Mouse (Mus musculus): Measurements from ENCODE around the gene Gm15107. TPM values are rescaled to one million over a fixed set of nuclear protein-coding genes. Genes with fewer than 3 reads are reported as not detected.
"Not testable (repeated sequence)": the region's sequence is repeated elsewhere in the genome, so short reads cannot be mapped to it uniquely, and the experiment has no call there.

Gm15107 gene
- not detected for total RNA-seq (2021)
- long read RNA-seq, experiment 1: 0 reads
- long read RNA-seq, experiment 2: 0 reads

GRCm38 (mm10) chrX:148180424-148180823 lies at the start of gene Gm15107:
Gm15107 (plus strand) TSS chrX:148180724.
- not testable (repeated sequence) for DNase-seq (ENCODE audit: low spot score in 2 of 2)

Other genes with a start within 250 kb of the Gm15107 start
- not detected for gene Gm15080, start 187.7 kb upstream of the Gm15107 start, total RNA-seq (2021)

Measured in adrenal gland, postnatal 4 days (tissue).